26 mouse cellular contexts compared by ENCODE assay signal in genomic region chr8:3214601-3215000, GRCm38 (mm10).
DNase-seq lines count a peak whose midpoint lies in the region; ATAC-seq and TF ChIP-seq lines count a peak whose summit lies in the region.
"Had no signal": no experiment of that assay in that cellular context is flagged by ENCODE, and none has a peak within 500 bp of the region (broad histone marks: within the 10 kb centered on the region; RNA-seq: fewer than 3 reads in every experiment).

No protein-coding gene starts in this region.

- H3K27me3 ChIP-seq in heart, embryonic 15.5 days, result no peaks in the 10 kb centered on the region
- no peaks in the 10 kb centered on the region for H3K27me3 ChIP-seq in liver, embryonic 16.5 days (ENCODE audit: control insufficient read depth, insufficient read depth, low read depth, low read length)
- H3K27me3 ChIP-seq in midbrain, embryonic 13.5 days, result no peaks in the 10 kb centered on the region
- H3K27me3 ChIP-seq: forebrain, embryonic 15.5 days; neural tube, embryonic 12.5 days had no signal

- 0 out of 2 replicates have a peak overlapping the region, but pooled peaks have one; percentile 43 for H3K27ac ChIP-seq in heart, embryonic 15.5 days
- H3K27ac ChIP-seq in layer of hippocampus, adult 2 months, result peak overlapping the region; percentile 46; the same call in 1 of the 2 replicates
- H3K27ac ChIP-seq in liver, embryonic 16.5 days (ENCODE audit: low read length), result peak overlapping the region; percentile 59
- no peak overlapping the region for H3K27ac ChIP-seq in midbrain, embryonic 13.5 days
- H3K27ac ChIP-seq: neural tube, embryonic 12.5 days had no signal

- no peak overlapping the region for H3K9ac ChIP-seq in heart, embryonic 15.5 days
- H3K9ac ChIP-seq in liver, embryonic 16.5 days (ENCODE audit: low read depth, low read length), result no peak overlapping the region
- no peak overlapping the region for H3K9ac ChIP-seq in midbrain, embryonic 13.5 days (replicated peaks)
- H3K9ac ChIP-seq: forebrain, embryonic 15.5 days; neural tube, embryonic 12.5 days had no signal

- peaks cover 39% of the 10 kb centered on the region for H3K4me1 ChIP-seq in heart, embryonic 15.5 days (replicated peaks)
- H3K4me1 ChIP-seq in liver, embryonic 16.5 days (ENCODE audit: control insufficient read depth, low read depth, low read length), result peaks cover 15% of the 10 kb centered on the region
- no peaks in the 10 kb centered on the region; the same call in 1 of the 2 replicates for H3K4me1 ChIP-seq in midbrain, embryonic 13.5 days (replicated peaks)
- H3K4me1 ChIP-seq: forebrain, embryonic 15.5 days; neural tube, embryonic 12.5 days had no signal

- no peak overlapping the region for H3K4me2 ChIP-seq in heart, embryonic 15.5 days
- no peak overlapping the region for H3K4me2 ChIP-seq in liver, embryonic 16.5 days (ENCODE audit: low read depth, low read length)
- no peak overlapping the region for H3K4me2 ChIP-seq in midbrain, embryonic 13.5 days (replicated peaks)
- H3K4me2 ChIP-seq: forebrain, embryonic 15.5 days; neural tube, embryonic 12.5 days had no signal

- H3K36me3 ChIP-seq in heart, embryonic 15.5 days, result peaks cover 9% of the 10 kb centered on the region; the same call in 1 of the 2 replicates
- peaks cover 7% of the 10 kb centered on the region for H3K36me3 ChIP-seq in liver, embryonic 16.5 days (ENCODE audit: control insufficient read depth, insufficient read depth)
- peaks cover 5% of the 10 kb centered on the region; the same call in 1 of the 2 replicates for H3K36me3 ChIP-seq in midbrain, embryonic 13.5 days

- no peak for DNase-seq in heart, adult 8-10 months (ENCODE audit: low spot score)
- no peak for DNase-seq in layer of hippocampus, adult 2 months (ENCODE audit: low spot score in 2 of 2)
- DNase-seq in layer of hippocampus, adult 11-12 months (ENCODE audit: low spot score), result no peak
- peak; percentile 39 for DNase-seq in R1 (ENCODE audit: low read depth, low spot score)
- DNase-seq: adrenal gland, adult 8-10 months; B cell, adult 2 months; cerebellum, adult 9-10 months; gastrocnemius, postnatal 36 days; heart, postnatal 14 days; kidney, adult 11 months; kidney, postnatal 14 days; layer of hippocampus, adult 9-11 months; lung, adult 2 months; lung, postnatal 36 days; right cerebral cortex, postnatal 14 days; spleen, adult 18-20 months; thymus, adult 18-20 months; thymus, postnatal 4 days had no signal

- no peak overlapping the region for H3K4me3 ChIP-seq in heart, embryonic 15.5 days
- no peak overlapping the region for H3K4me3 ChIP-seq in layer of hippocampus, adult 2 months
- H3K4me3 ChIP-seq in liver, embryonic 16.5 days (ENCODE audit: low read depth, low read length), result no peak overlapping the region
- no peak overlapping the region for H3K4me3 ChIP-seq in midbrain, embryonic 13.5 days (replicated peaks)
- H3K4me3 ChIP-seq: erythroblast, embryonic 14.5 days; forebrain, embryonic 15.5 days; left cerebral cortex, adult 2 months; neural tube, embryonic 12.5 days had no signal

- ATAC-seq in heart, embryonic 15.5 days (replicated peaks; ENCODE audit: insufficient number of reproducible peaks, insufficient read depth, low FRiP score, low read depth), result no peak
- ATAC-seq in liver, embryonic 16.5 days (ENCODE audit: low read depth), result no peak
- no peak for ATAC-seq in midbrain, embryonic 13.5 days
- ATAC-seq in granulocyte monocyte progenitor cell, adult 5-6 weeks (replicated peaks; ENCODE audit: poor library complexity, severe bottlenecking), result no peak
- ATAC-seq: forebrain, embryonic 15.5 days had no signal

- H3K9me3 ChIP-seq in heart, embryonic 15.5 days (replicated peaks), result no peaks in the 10 kb centered on the region
- H3K9me3 ChIP-seq in liver, embryonic 16.5 days (replicated peaks; ENCODE audit: control insufficient read depth, low read length), result no peaks in the 10 kb centered on the region
- H3K9me3 ChIP-seq in midbrain, embryonic 13.5 days, result no peaks in the 10 kb centered on the region
- H3K9me3 ChIP-seq: forebrain, embryonic 15.5 days; neural tube, embryonic 12.5 days had no signal

- no peak for TF ChIP-seq CTCF in layer of hippocampus, adult 2 months (conservative IDR thresholded peaks at IDR 0.05)

- WGBS in heart, embryonic 15.5 days, result 81% methylated on average over 1 of the region's 1 CpGs
- WGBS in liver, embryonic 16.5 days (ENCODE audit: insufficient replicate concordance), result 72% methylated on average over 1 of the region's 1 CpGs
- 89% methylated on average over 1 of the region's 1 CpGs for WGBS in midbrain, embryonic 13.5 days
